Mouse (Mus musculus): Measurements from ENCODE around the gene Snrnp35. TPM values are rescaled to one million over a fixed set of nuclear protein-coding genes. Genes with fewer than 3 reads are reported as not detected.

The Snrnp35 gene
- polyA plus RNA-seq, 1 experiment from 2014 or later: 24.9 TPM

- H3K4me2 ChIP-seq (replicated peaks): no peak overlapping the region
- no peaks in the 10 kb centered on the region for H3K9me3 ChIP-seq
- no peak overlapping the region for H3K9ac ChIP-seq (replicated peaks)
- no peak for ATAC-seq (replicated peaks)
- H3K27me3 ChIP-seq: no peaks in the 10 kb centered on the region
- H3K27ac ChIP-seq (replicated peaks): no peak overlapping the region
- H3K4me1 ChIP-seq: no peaks in the 10 kb centered on the region
- no peak overlapping the region for H3K4me3 ChIP-seq
- 88% methylated on average over 12 of the region's 12 CpGs for WGBS
- H3K36me3 ChIP-seq: peaks cover 14% of the 10 kb centered on the region
These were observed 26.9 kb downstream of the Snrnp35 start for GRCm38 (mm10) chr5:124509742-124510237.

- ATAC-seq (replicated peaks): no peak
- H3K4me2 ChIP-seq (replicated peaks): no peak overlapping the region
- H3K27me3 ChIP-seq: no peaks in the 10 kb centered on the region
- H3K4me3 ChIP-seq: no peak overlapping the region
- H3K27ac ChIP-seq (replicated peaks): no peak overlapping the region
- H3K9me3 ChIP-seq: no peaks in the 10 kb centered on the region
- H3K36me3 ChIP-seq: peaks cover 14% of the 10 kb centered on the region
- 90% methylated on average over 10 of the region's 10 CpGs for WGBS
- no peak overlapping the region for H3K9ac ChIP-seq (replicated peaks)
- no peaks in the 10 kb centered on the region for H3K4me1 ChIP-seq
These were observed 27.7 kb downstream of the Snrnp35 start for GRCm38 (mm10) chr5:124510536-124511050.

GRCm38 (mm10) chr5:124515789-124516188 is 32.9 kb downstream of the Snrnp35 start:
- ATAC-seq (replicated peaks): no peak
- no peak overlapping the region for H3K9ac ChIP-seq (replicated peaks)

DNA sequence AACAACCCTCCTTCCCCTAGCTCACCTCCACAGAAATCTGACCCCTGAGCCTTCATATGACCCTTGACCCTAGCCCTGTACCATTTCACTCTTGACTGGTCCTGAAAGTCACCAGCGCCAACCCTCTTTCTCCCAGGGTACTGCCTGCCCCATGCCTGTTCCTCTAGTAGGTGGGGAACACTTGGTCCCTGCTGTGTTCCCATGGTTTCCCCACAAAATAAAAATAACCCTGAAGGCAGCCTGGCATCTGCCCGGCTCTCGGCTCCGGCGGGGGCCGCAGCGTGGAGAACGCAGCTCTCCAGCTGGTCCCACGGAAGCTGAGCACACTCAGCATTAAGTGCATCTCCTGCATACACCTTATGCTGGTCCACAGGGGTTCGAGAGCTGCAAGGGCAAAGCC is 35.7 kb downstream of the Snrnp35 start:
- 82% methylated on average over 10 of the region's 10 CpGs for WGBS
- Histone ChIP-seq H3K4me2 (replicated peaks) (no peak overlapping the region), H3K27ac (replicated peaks) (no peak overlapping the region), H3K9me3 (no peaks in the 10 kb centered on the region), H3K4me3 (no peak overlapping the region), H3K9ac (replicated peaks) (no peak overlapping the region), H3K4me1 (no peaks in the 10 kb centered on the region), H3K27me3 (no peaks in the 10 kb centered on the region), H3K36me3 (peaks cover 6% of the 10 kb centered on the region)
- no peak for ATAC-seq (replicated peaks)

More at GRCm38 (mm10) chr5:124515789-124516188, 32.9 kb downstream of the Snrnp35 start:
- no peak overlapping the region for H3K27ac ChIP-seq (replicated peaks)
- WGBS: 94% methylated on average over 5 of the region's 5 CpGs
- no peaks in the 10 kb centered on the region for H3K4me1 ChIP-seq
- H3K27me3 ChIP-seq: no peaks in the 10 kb centered on the region
- H3K4me3 ChIP-seq: no peak overlapping the region
- H3K36me3 ChIP-seq: peaks cover 14% of the 10 kb centered on the region
- H3K4me2 ChIP-seq (replicated peaks): no peak overlapping the region
- H3K9me3 ChIP-seq: no peaks in the 10 kb centered on the region

GRCm38 (mm10) chr5:124521588-124521987 is 38.7 kb downstream of the Snrnp35 start:
- no peak for ATAC-seq (replicated peaks)
- no peaks in the 10 kb centered on the region for H3K4me1 ChIP-seq
- H3K27ac ChIP-seq (replicated peaks): no peak overlapping the region
- H3K27me3 ChIP-seq: no peaks in the 10 kb centered on the region
- H3K36me3 ChIP-seq: no peaks in the 10 kb centered on the region
- no peak overlapping the region for H3K4me3 ChIP-seq
- WGBS: 96% methylated on average over 4 of the region's 4 CpGs
- no peak overlapping the region for H3K9ac ChIP-seq (replicated peaks)
- no peaks in the 10 kb centered on the region for H3K9me3 ChIP-seq
- no peak overlapping the region for H3K4me2 ChIP-seq (replicated peaks)

DNA sequence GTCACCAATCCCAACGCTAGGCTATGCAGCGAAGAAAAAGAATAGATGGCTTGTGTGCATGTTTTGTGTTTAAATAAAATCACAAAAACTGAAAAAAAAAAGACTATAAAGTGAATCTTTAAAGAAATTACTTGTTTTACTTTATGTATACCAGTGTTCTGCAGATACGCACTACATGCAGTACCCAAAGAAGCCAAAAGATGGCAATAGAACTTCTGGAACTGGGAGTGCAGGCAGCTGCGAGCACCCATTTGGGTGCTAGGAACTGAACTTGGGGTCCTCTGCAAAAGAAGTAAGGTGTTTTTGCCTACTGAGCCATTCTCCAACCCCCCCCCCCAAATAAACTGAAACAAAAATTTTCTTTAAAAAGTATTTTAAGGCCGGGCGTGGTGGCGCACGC is 40.1 kb downstream of the Snrnp35 start:
- Histone ChIP-seq H3K4me1 (peaks cover under 1% of the 10 kb centered on the region; the same call in 1 of the 2 replicates), H3K9me3 (no peaks in the 10 kb centered on the region), H3K4me2 (replicated peaks) (no peak overlapping the region), H3K27ac (replicated peaks) (no peak overlapping the region), H3K4me3 (no peak overlapping the region), H3K36me3 (no peaks in the 10 kb centered on the region), H3K9ac (replicated peaks) (no peak overlapping the region), H3K27me3 (no peaks in the 10 kb centered on the region)
- WGBS: 96% methylated on average over 8 of the region's 8 CpGs
- ATAC-seq (replicated peaks): no peak

GRCm38 (mm10) chr5:124524943-124525342 is 42.0 kb downstream of the Snrnp35 start:
- no peak overlapping the region for H3K9ac ChIP-seq (replicated peaks)
- WGBS: 94% methylated on average over 5 of the region's 5 CpGs
- H3K9me3 ChIP-seq: no peaks in the 10 kb centered on the region
- no peak overlapping the region for H3K4me2 ChIP-seq (replicated peaks)
- no peaks in the 10 kb centered on the region for H3K27me3 ChIP-seq
- peaks cover 19% of the 10 kb centered on the region for H3K4me1 ChIP-seq
- H3K27ac ChIP-seq (replicated peaks): no peak overlapping the region
- H3K36me3 ChIP-seq: no peaks in the 10 kb centered on the region
- ATAC-seq (replicated peaks): no peak
- H3K4me3 ChIP-seq: no peak overlapping the region

GRCm38 (mm10) chr5:124528351-124528750 is 45.4 kb downstream of the Snrnp35 start:
- Histone ChIP-seq H3K9me3 (no peaks in the 10 kb centered on the region), H3K27ac (replicated peaks) (no peak overlapping the region), H3K4me2 (replicated peaks) (no peak overlapping the region), H3K9ac (replicated peaks) (no peak overlapping the region), H3K4me3 (no peak overlapping the region), H3K4me1 (peaks cover 33% of the 10 kb centered on the region), H3K27me3 (no peaks in the 10 kb centered on the region), H3K36me3 (no peaks in the 10 kb centered on the region)
- ATAC-seq (replicated peaks): no peak
- 62% methylated on average over 4 of the region's 4 CpGs for WGBS

DNA sequence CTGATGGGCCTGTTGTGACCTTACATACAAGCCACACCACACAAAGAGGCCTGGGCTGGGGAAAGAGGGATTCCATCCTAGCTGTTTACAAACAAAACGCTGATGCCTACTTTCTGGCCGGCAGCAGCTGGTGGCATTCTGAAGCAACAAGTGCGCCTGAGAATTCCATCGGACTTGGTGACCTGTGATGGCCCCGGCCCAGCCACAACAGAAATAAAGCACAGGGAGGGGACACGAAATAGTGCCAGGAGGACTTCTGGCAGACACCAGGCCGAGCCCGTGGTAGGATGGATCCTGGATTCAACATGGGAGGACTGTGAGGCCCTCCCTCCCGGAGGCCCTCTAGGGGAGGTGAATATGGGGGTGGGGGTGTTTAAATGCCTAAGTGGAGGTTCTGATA is 45.9 kb downstream of the Snrnp35 start:
- 42% methylated on average over 9 of the region's 9 CpGs for WGBS
- Histone ChIP-seq H3K4me1 (peaks cover 33% of the 10 kb centered on the region), H3K9ac (replicated peaks) (no peak overlapping the region; the same call in 1 of the 2 replicates), H3K4me2 (replicated peaks) (peak overlapping the region; percentile 78), H3K27me3 (no peaks in the 10 kb centered on the region), H3K36me3 (no peaks in the 10 kb centered on the region), H3K9me3 (no peaks in the 10 kb centered on the region), H3K4me3 (peak overlapping the region; percentile 20), H3K27ac (replicated peaks) (peak overlapping the region; percentile 4)
- no peak for ATAC-seq (replicated peaks)

DNA sequence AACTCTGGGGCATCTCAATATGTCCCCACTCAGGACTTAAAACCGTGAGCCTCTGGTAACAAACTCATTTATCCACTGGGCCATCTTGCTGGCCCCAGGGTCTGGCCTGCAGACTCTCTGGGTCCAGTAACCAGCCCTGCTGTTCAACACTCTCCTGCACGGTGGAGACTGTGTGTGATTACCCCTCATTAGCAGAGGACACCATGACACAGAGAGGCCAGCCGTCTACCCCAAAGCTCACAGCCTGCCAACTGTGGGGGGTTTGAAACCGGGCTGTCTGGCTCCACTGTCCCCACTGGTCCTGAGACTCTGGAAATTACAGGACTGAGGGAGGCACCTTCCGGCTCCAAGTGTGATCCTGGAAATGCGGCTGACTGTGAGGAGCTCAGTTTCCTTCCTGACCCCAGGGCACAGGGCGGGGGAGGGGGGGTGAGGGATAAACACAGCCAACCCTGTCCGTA is 46.3 kb downstream of the Snrnp35 start:
- no peaks in the 10 kb centered on the region for H3K27me3 ChIP-seq
- H3K9me3 ChIP-seq: no peaks in the 10 kb centered on the region
- H3K27ac ChIP-seq (replicated peaks): peak overlapping the region; percentile 4
- ATAC-seq (replicated peaks): no peak
- no peak overlapping the region; the same call in 1 of the 2 replicates for H3K9ac ChIP-seq (replicated peaks)
- H3K36me3 ChIP-seq: no peaks in the 10 kb centered on the region
- H3K4me3 ChIP-seq: peak overlapping the region; percentile 20
- WGBS: 49% methylated on average over 8 of the region's 8 CpGs
- peak overlapping the region; percentile 78 for H3K4me2 ChIP-seq (replicated peaks)
- H3K4me1 ChIP-seq: peaks cover 33% of the 10 kb centered on the region

DNA sequence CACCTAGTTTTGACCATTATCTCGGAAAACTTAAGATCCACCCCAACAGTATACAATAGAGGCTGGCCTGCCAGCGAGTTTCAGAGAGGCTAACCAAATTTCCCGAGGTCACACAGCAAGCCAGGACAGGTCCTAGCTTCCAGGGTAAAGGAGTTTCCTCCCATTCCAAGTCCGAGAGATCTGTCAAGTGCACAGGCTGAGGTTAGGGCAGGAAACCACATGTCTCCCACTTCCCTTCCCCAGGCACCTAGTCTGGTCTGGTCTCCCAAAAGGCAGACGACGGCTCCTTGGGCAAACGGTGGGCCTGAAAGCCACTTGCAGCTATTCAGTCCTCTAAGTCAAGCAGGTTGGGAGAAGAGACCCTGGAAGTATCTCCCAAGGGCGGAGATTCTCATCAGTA is 46.8 kb downstream of the Snrnp35 start:
- H3K9ac ChIP-seq (replicated peaks): peak overlapping the region; percentile 58; the same call in 1 of the 2 replicates
- peaks cover 33% of the 10 kb centered on the region for H3K4me1 ChIP-seq
- H3K9me3 ChIP-seq: no peaks in the 10 kb centered on the region
- peak overlapping the region; percentile 78 for H3K4me2 ChIP-seq (replicated peaks)
- no peaks in the 10 kb centered on the region for H3K36me3 ChIP-seq
- 66% methylated on average over 8 of the region's 8 CpGs for WGBS
- H3K4me3 ChIP-seq: peak overlapping the region; percentile 56
- no peak overlapping the region for H3K27ac ChIP-seq (replicated peaks)
- no peaks in the 10 kb centered on the region for H3K27me3 ChIP-seq
- no peak for ATAC-seq (replicated peaks)

GRCm38 (mm10) chr5:124530655-124531582 is 48.0 kb downstream of the Snrnp35 start, which contains the start of gene Rilpl1:
Rilpl1 (minus strand) TSS chr5:124531391.
- peak; percentile 95 for ATAC-seq (replicated peaks)
- 1% methylated on average over 76 of the region's 96 CpGs for WGBS
- H3K36me3 ChIP-seq: no peaks in the 10 kb centered on the region

More at GRCm38 (mm10) chr5:124530655-124531582, 48.0 kb downstream of the Snrnp35 start, which contains the start of gene Rilpl1:
- H3K27me3 ChIP-seq: no peaks in the 10 kb centered on the region
- peak within 1 kb of the TSS; percentile 78 for H3K4me2 ChIP-seq (replicated peaks)
- peak within 1 kb of the TSS; percentile 56 for H3K4me3 ChIP-seq
- peak within 1 kb of the TSS; percentile 74 for H3K27ac ChIP-seq (replicated peaks)
- H3K9me3 ChIP-seq: no peaks in the 10 kb centered on the region
- H3K9ac ChIP-seq (replicated peaks): peak within 1 kb of the TSS; percentile 58
- peaks cover 33% of the 10 kb centered on the region for H3K4me1 ChIP-seq
